8 mouse cellular contexts compared by ENCODE assay signal in genomic region chr12:51830077-51830402, GRCm38 (mm10). TPM values are rescaled to one million over a fixed set of nuclear protein-coding genes. Genes with fewer than 3 reads are reported as not detected.
DNase-seq lines count a peak whose midpoint lies in the region; ATAC-seq and TF ChIP-seq lines count a peak whose summit lies in the region.

No protein-coding gene starts in this region.

- H3K27ac ChIP-seq in gastrocnemius, adult 2 months = peak overlapping the region; percentile 99
- peak overlapping the region; percentile 99 for H3K27ac ChIP-seq in kidney, postnatal 0 days

- peak; percentile 67 for ATAC-seq in erythroblast, adult 5-6 weeks (replicated peaks; ENCODE audit: low FRiP score, poor library complexity, severe bottlenecking)
- no peak; the same call in 1 of the 2 replicates for ATAC-seq in kidney, postnatal 0 days (replicated peaks; ENCODE audit: low FRiP score, low read depth)

- H3K4me2 ChIP-seq in kidney, postnatal 0 days (ENCODE audit: low read length) = peak overlapping the region; percentile 78

- H3K4me1 ChIP-seq in kidney, postnatal 0 days (replicated peaks; ENCODE audit: insufficient read depth, low read length) = 0 out of 2 replicates have a peak, but pooled peaks cover 4% of the 10 kb centered on the region

- H3K36me3 ChIP-seq in kidney, postnatal 0 days (ENCODE audit: insufficient read depth, low read length) = 0 out of 2 replicates have a peak, but pooled peaks cover 3% of the 10 kb centered on the region

- H3K9ac ChIP-seq in kidney, postnatal 0 days (ENCODE audit: low read depth, low read length) = peak overlapping the region; percentile 97

- H3K9me3 ChIP-seq in kidney, postnatal 0 days (replicated peaks; ENCODE audit: low read length) = no peaks in the 10 kb centered on the region

- WGBS in kidney, postnatal 0 days = under 1% methylated on average over 12 of the region's 12 CpGs

- no peaks in the 10 kb centered on the region for H3K27me3 ChIP-seq in kidney, postnatal 0 days (ENCODE audit: insufficient read depth, low read length)

- H3K4me3 ChIP-seq in gastrocnemius, adult 2 months = peak overlapping the region; percentile 92
- H3K4me3 ChIP-seq in kidney, postnatal 0 days (replicated peaks; ENCODE audit: low read depth, low read length) = peak overlapping the region; percentile 79

- no peak for TF ChIP-seq CTCF in gastrocnemius, adult 2 months (IDR thresholded peaks at IDR 0.05)
- no peak for TF ChIP-seq CTCF in kidney, postnatal 0 days (IDR thresholded peaks at IDR 0.05; ENCODE audit: low read depth)

- intact Hi-C loops in gastrocnemius, adult 2 months (cut with DNase I) = loop anchor here (1.0 kb wide), 1 partner anchor 13 kb away; no protein-coding TSS in a partner anchor
- intact Hi-C loops in gastrocnemius, postnatal 36 days (cut with DNase I) = no loop called here

- no peak for DNase-seq in gastrocnemius, adult 2 months
- no peak for DNase-seq in gastrocnemius, postnatal 36 days
- DNase-seq in CD4-positive helper T cell, adult 2 months (ENCODE audit: low read depth, low spot score) = peak; percentile 47
- DNase-seq in kidney, postnatal 0 days (ENCODE audit: low spot score) = no peak
- peak; percentile 63 for DNase-seq in naive thymus-derived CD4-positive, alpha-beta T cell, adult 2 months (ENCODE audit: low read depth)
- DNase-seq in gastrocnemius, postnatal 10 days = no peak
- no peak for DNase-seq in layer of hippocampus, adult 9-10 months (ENCODE audit: low spot score)

RNA-seq across cellular contexts. Expression of gene Hectd1, which starts 0.7 kb away (rescaled TPM):
- total RNA-seq in gastrocnemius, adult 2 months (2021) = 100 to 1,000 TPM in 1 of 2 experiments, 10 to 100 TPM in 1; 98.6 to 100 TPM
- 10 to 100 TPM; 80.6 to 97.8 TPM for total RNA-seq in gastrocnemius, postnatal 36 days (2021)
- 251 and 276 TPM in 2 replicates for total RNA-seq in erythroblast, adult 5-6 weeks (2015; ENCODE audit: low replicate concordance)
- 521 and 575 TPM in 2 replicates for total RNA-seq in erythroblast, adult 5-6 weeks (2017; ENCODE audit: low replicate concordance)
- polyA plus RNA-seq in kidney, postnatal 0 days (2015; fragmentation: Nextera tagmentation; extraction: Ambion mirVana) = 28.1 and 30.9 TPM in 2 replicates
- 10 to 100 TPM; 85.6 to 90.6 TPM for total RNA-seq in gastrocnemius, postnatal 10 days (2021)

Comparison
In these comparisons a context has a peak if more than half of its experiments do, and no peak if none do; other contexts are left out.
1. DNase-seq: peak in CD4-positive helper T cell, adult 2 months (single experiment) and naive thymus-derived CD4-positive, alpha-beta T cell, adult 2 months (single experiment); none in gastrocnemius, adult 2 months (single experiment), gastrocnemius, postnatal 36 days (0 of 2), kidney, postnatal 0 days (single experiment), gastrocnemius, postnatal 10 days (single experiment) and layer of hippocampus, adult 9-10 months (single experiment).